In the genomic region with DNA sequence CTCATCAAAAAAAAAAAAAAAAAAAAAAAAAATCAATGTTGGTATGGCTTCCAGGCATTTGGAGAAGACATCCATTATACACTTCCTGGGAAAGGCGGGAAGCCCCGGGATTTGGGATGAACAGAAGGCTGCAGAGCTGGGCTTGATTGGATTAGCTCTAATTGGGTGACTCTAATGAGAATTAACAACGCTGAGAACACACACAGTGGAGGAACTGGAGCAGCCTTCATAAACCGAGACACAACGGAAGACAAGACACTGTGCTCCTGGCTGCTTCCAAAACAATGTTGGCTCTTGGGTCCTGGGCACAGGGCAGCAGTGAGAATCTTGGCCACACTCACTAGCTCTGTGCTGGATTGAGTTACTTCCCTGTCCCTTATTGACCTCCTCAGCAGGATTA, we compare ENCODE assay signal across 16 mouse cellular contexts.
DNase-seq lines count a peak whose midpoint lies in the region; ATAC-seq and TF ChIP-seq lines count a peak whose summit lies in the region.
"Had no signal": no experiment of that assay in that cellular context is flagged by ENCODE, and none has a peak within 500 bp of the region (broad histone marks: within the 10 kb centered on the region; RNA-seq: fewer than 3 reads in every experiment).

No protein-coding gene starts in this region.

- 17% methylated on average over 5 of the region's 5 CpGs for WGBS in hindbrain, embryonic 10.5 days
- 11% methylated on average over 5 of the region's 5 CpGs for WGBS in hindbrain, embryonic 12.5 days
- WGBS in forebrain, embryonic 12.5 days = 3% methylated on average over 5 of the region's 5 CpGs
- WGBS in midbrain, postnatal 0 days = 18% methylated on average over 5 of the region's 5 CpGs

- no peak for TF ChIP-seq CTCF in brain, embryonic 14.5 days (IDR thresholded peaks at IDR 0.05; ENCODE audit: borderline replicate concordance, extremely low read depth, insufficient read depth, insufficient read length)
- no peak for TF ChIP-seq CTCF in midbrain, postnatal 0 days (IDR thresholded peaks at IDR 0.05)

- H3K4me2 ChIP-seq in hindbrain, embryonic 12.5 days (replicated peaks) = no peak overlapping the region
- H3K4me2 ChIP-seq in forebrain, embryonic 12.5 days = no peak overlapping the region
- H3K4me2 ChIP-seq in midbrain, postnatal 0 days (ENCODE audit: low read depth, low read length, poor library complexity, severe bottlenecking) = no peak overlapping the region
- H3K4me2 ChIP-seq: embryonic facial prominence, embryonic 12.5 days; intestine, embryonic 15.5 days; liver, embryonic 11.5 days had no signal

- no peaks in the 10 kb centered on the region for H3K36me3 ChIP-seq in hindbrain, embryonic 10.5 days
- H3K36me3 ChIP-seq in hindbrain, embryonic 12.5 days = no peaks in the 10 kb centered on the region
- no peaks in the 10 kb centered on the region for H3K36me3 ChIP-seq in forebrain, embryonic 12.5 days (replicated peaks)
- no peaks in the 10 kb centered on the region for H3K36me3 ChIP-seq in midbrain, postnatal 0 days (ENCODE audit: insufficient read depth, low read length)
- H3K36me3 ChIP-seq: embryonic facial prominence, embryonic 12.5 days; intestine, embryonic 15.5 days had no signal

- no peak for TF ChIP-seq POLR2A in brain, embryonic 14.5 days (IDR thresholded peaks at IDR 0.05; ENCODE audit: borderline replicate concordance, extremely low read depth, insufficient read depth, insufficient read length, poor library complexity, severe bottlenecking)

- no peak for ATAC-seq in hindbrain, embryonic 12.5 days (ENCODE audit: low FRiP score)
- ATAC-seq in forebrain, embryonic 12.5 days (ENCODE audit: low FRiP score) = peak; percentile 36; the same call in 1 of the 2 replicates
- no peak for ATAC-seq in midbrain, postnatal 0 days (ENCODE audit: low FRiP score)
- ATAC-seq in granulocyte monocyte progenitor cell, adult 5-6 weeks (replicated peaks; ENCODE audit: poor library complexity, severe bottlenecking) = no peak
- ATAC-seq: intestine, embryonic 15.5 days had no signal

- peak; percentile 29 for DNase-seq in hindbrain, embryonic 10.5 days (ENCODE audit: low spot score)
- DNase-seq in brain, embryonic 14.5 days (ENCODE audit: low read depth) = peak; percentile 74
- peak; percentile 77 for DNase-seq in midbrain, postnatal 0 days (ENCODE audit: low spot score)
- no peak for DNase-seq in yolk sac, embryonic 10.5 days (ENCODE audit: low spot score)
- no peak for DNase-seq in liver
- DNase-seq: gastrocnemius, postnatal 10 days; heart, postnatal 10 days; right cerebral cortex, postnatal 25 days; thymus, adult 18-20 months had no signal

- peak overlapping the region; percentile 60; the same call in 1 of the 2 replicates for H3K27ac ChIP-seq in hindbrain, embryonic 10.5 days
- no peak overlapping the region for H3K27ac ChIP-seq in hindbrain, embryonic 12.5 days
- H3K27ac ChIP-seq in forebrain, embryonic 12.5 days = no peak overlapping the region
- no peak overlapping the region for H3K27ac ChIP-seq in midbrain, postnatal 0 days (ENCODE audit: low read depth, low read length)
- H3K27ac ChIP-seq: embryonic facial prominence, embryonic 12.5 days; intestine, embryonic 15.5 days; kidney, postnatal 0 days had no signal

- peaks cover 35% of the 10 kb centered on the region for H3K4me1 ChIP-seq in hindbrain, embryonic 10.5 days (replicated peaks)
- H3K4me1 ChIP-seq in hindbrain, embryonic 12.5 days = peaks cover 8% of the 10 kb centered on the region
- H3K4me1 ChIP-seq in forebrain, embryonic 12.5 days = peaks cover 12% of the 10 kb centered on the region
- no peaks in the 10 kb centered on the region for H3K4me1 ChIP-seq in midbrain, postnatal 0 days (ENCODE audit: insufficient read depth, low read length)
- H3K4me1 ChIP-seq: embryonic facial prominence, embryonic 12.5 days; intestine, embryonic 15.5 days had no signal

- no peak overlapping the region for H3K4me3 ChIP-seq in hindbrain, embryonic 10.5 days
- no peak overlapping the region for H3K4me3 ChIP-seq in hindbrain, embryonic 12.5 days
- H3K4me3 ChIP-seq in forebrain, embryonic 12.5 days (replicated peaks) = no peak overlapping the region
- H3K4me3 ChIP-seq in midbrain, postnatal 0 days (ENCODE audit: low read depth, low read length) = no peak overlapping the region
- H3K4me3 ChIP-seq: embryonic facial prominence, embryonic 12.5 days; intestine, embryonic 15.5 days had no signal

- H3K27me3 ChIP-seq in hindbrain, embryonic 10.5 days (ENCODE audit: insufficient read depth, poor library complexity, severe bottlenecking) = peaks cover 73% of the 10 kb centered on the region
- H3K27me3 ChIP-seq in hindbrain, embryonic 12.5 days = peaks cover 3% of the 10 kb centered on the region; the same call in 1 of the 2 replicates
- peaks cover 65% of the 10 kb centered on the region for H3K27me3 ChIP-seq in forebrain, embryonic 12.5 days
- H3K27me3 ChIP-seq in midbrain, postnatal 0 days (ENCODE audit: insufficient read depth, low read length) = no peaks in the 10 kb centered on the region
- H3K27me3 ChIP-seq: embryonic facial prominence, embryonic 12.5 days; intestine, embryonic 15.5 days had no signal

- H3K9ac ChIP-seq in hindbrain, embryonic 12.5 days = no peak overlapping the region
- no peak overlapping the region for H3K9ac ChIP-seq in forebrain, embryonic 12.5 days
- no peak overlapping the region for H3K9ac ChIP-seq in midbrain, postnatal 0 days (replicated peaks; ENCODE audit: low read length, poor library complexity, severe bottlenecking)
- H3K9ac ChIP-seq: embryonic facial prominence, embryonic 12.5 days; intestine, embryonic 15.5 days had no signal

- H3K9me3 ChIP-seq in hindbrain, embryonic 10.5 days = no peaks in the 10 kb centered on the region
- no peaks in the 10 kb centered on the region for H3K9me3 ChIP-seq in hindbrain, embryonic 12.5 days (replicated peaks)
- H3K9me3 ChIP-seq in forebrain, embryonic 12.5 days = no peaks in the 10 kb centered on the region
- H3K9me3 ChIP-seq in midbrain, postnatal 0 days (ENCODE audit: low read length) = no peaks in the 10 kb centered on the region
- H3K9me3 ChIP-seq: embryonic facial prominence, embryonic 12.5 days; intestine, embryonic 15.5 days had no signal

Comparison
In these comparisons a context has a peak if more than half of its experiments do, and no peak if none do; other contexts are left out.
1. DNase-seq: peak in hindbrain, embryonic 10.5 days (single experiment), brain, embryonic 14.5 days (single experiment) and midbrain, postnatal 0 days (single experiment); none in yolk sac, embryonic 10.5 days (single experiment) and liver (single experiment).